8 mouse cellular contexts compared by ENCODE assay signal in genomic region chr5:99630087-99630486, GRCm38 (mm10).
A peak's percentile ranks its signal among the peaks of the same experiment; 100 is the strongest.
DNase-seq lines count a peak whose midpoint lies in the region; ATAC-seq and TF ChIP-seq lines count a peak whose summit lies in the region.

No protein-coding gene starts in this region.

- no peak for ATAC-seq in intestine, postnatal 0 days
- ATAC-seq in intestine, embryonic 15.5 days = no peak
- ATAC-seq in liver, embryonic 13.5 days (ENCODE audit: low read depth) = no peak
- ATAC-seq in midbrain, embryonic 15.5 days (replicated peaks) = no peak

- H3K4me1 ChIP-seq in intestine, postnatal 0 days (replicated peaks; ENCODE audit: control insufficient read depth, insufficient read depth, low read length) = peaks cover 5% of the 10 kb centered on the region; the same call in 1 of the 2 replicates
- H3K4me1 ChIP-seq in intestine, embryonic 15.5 days (replicated peaks) = peaks cover 4% of the 10 kb centered on the region; the same call in 1 of the 2 replicates
- H3K4me1 ChIP-seq in bone marrow macrophage, adult 2 months (ENCODE audit: control insufficient read depth, insufficient read depth, low read length) = no peaks in the 10 kb centered on the region
- H3K4me1 ChIP-seq in liver, embryonic 13.5 days (replicated peaks) = peaks cover 36% of the 10 kb centered on the region
- H3K4me1 ChIP-seq in midbrain, embryonic 15.5 days = peaks cover 9% of the 10 kb centered on the region; the same call in 1 of the 2 replicates

- H3K4me2 ChIP-seq in intestine, postnatal 0 days (replicated peaks; ENCODE audit: low read depth) = no peak overlapping the region
- no peak overlapping the region for H3K4me2 ChIP-seq in intestine, embryonic 15.5 days (replicated peaks)
- H3K4me2 ChIP-seq in liver, embryonic 13.5 days = no peak overlapping the region
- H3K4me2 ChIP-seq in midbrain, embryonic 15.5 days = no peak overlapping the region

- peak; percentile 64 for DNase-seq in ES-CJ7 (ENCODE audit: low read depth, low spot score)
- peak; percentile 20 for DNase-seq in liver, embryonic 13.5 days
- DNase-seq in splenic B cell, adult 2 months (ENCODE audit: low read depth, low spot score) = peak; percentile 78
- no peak for DNase-seq in embryo, embryonic 10.5 days (ENCODE audit: low spot score)

- no peak for TF ChIP-seq POLR2A in bone marrow macrophage, adult 2 months (IDR thresholded peaks at IDR 0.05; ENCODE audit: borderline replicate concordance, low read depth, low read length)

- H3K9me3 ChIP-seq in intestine, postnatal 0 days (ENCODE audit: control insufficient read depth) = no peaks in the 10 kb centered on the region
- H3K9me3 ChIP-seq in intestine, embryonic 15.5 days = no peaks in the 10 kb centered on the region
- no peaks in the 10 kb centered on the region for H3K9me3 ChIP-seq in liver, embryonic 13.5 days (replicated peaks)
- no peaks in the 10 kb centered on the region for H3K9me3 ChIP-seq in midbrain, embryonic 15.5 days

- no peak overlapping the region for H3K4me3 ChIP-seq in intestine, postnatal 0 days (ENCODE audit: low read depth, low read length)
- no peak overlapping the region for H3K4me3 ChIP-seq in intestine, embryonic 15.5 days (replicated peaks)
- no peak overlapping the region for H3K4me3 ChIP-seq in bone marrow macrophage, adult 2 months (ENCODE audit: insufficient read depth, low read length)
- no peak overlapping the region for H3K4me3 ChIP-seq in liver, embryonic 13.5 days (replicated peaks)
- no peak overlapping the region for H3K4me3 ChIP-seq in midbrain, embryonic 15.5 days

- no peaks in the 10 kb centered on the region for H3K36me3 ChIP-seq in intestine, postnatal 0 days (ENCODE audit: control insufficient read depth, insufficient read depth)
- H3K36me3 ChIP-seq in intestine, embryonic 15.5 days = no peaks in the 10 kb centered on the region
- no peaks in the 10 kb centered on the region for H3K36me3 ChIP-seq in liver, embryonic 13.5 days
- H3K36me3 ChIP-seq in splenic B cell, adult 2 months (ENCODE audit: control insufficient read depth, insufficient read depth, low read length, poor library complexity, severe bottlenecking) = no peaks in the 10 kb centered on the region
- no peaks in the 10 kb centered on the region for H3K36me3 ChIP-seq in midbrain, embryonic 15.5 days (replicated peaks)

- no peak overlapping the region for H3K27ac ChIP-seq in intestine, postnatal 0 days (ENCODE audit: low read depth, low read length)
- no peak overlapping the region for H3K27ac ChIP-seq in intestine, embryonic 15.5 days
- no peak overlapping the region for H3K27ac ChIP-seq in bone marrow macrophage, adult 2 months (ENCODE audit: insufficient read depth, low read depth, low read length)
- H3K27ac ChIP-seq in liver, embryonic 13.5 days = no peak overlapping the region
- H3K27ac ChIP-seq in midbrain, embryonic 15.5 days = no peak overlapping the region

- no peaks in the 10 kb centered on the region for H3K27me3 ChIP-seq in intestine, postnatal 0 days (replicated peaks; ENCODE audit: control insufficient read depth, insufficient read depth, low read length)
- H3K27me3 ChIP-seq in intestine, embryonic 15.5 days (replicated peaks) = no peaks in the 10 kb centered on the region
- no peaks in the 10 kb centered on the region for H3K27me3 ChIP-seq in liver, embryonic 13.5 days
- no peaks in the 10 kb centered on the region for H3K27me3 ChIP-seq in splenic B cell, adult 2 months (ENCODE audit: control insufficient read depth, insufficient read depth, low read length, poor library complexity, severe bottlenecking)
- H3K27me3 ChIP-seq in midbrain, embryonic 15.5 days (replicated peaks) = no peaks in the 10 kb centered on the region

- 88% methylated on average over 7 of the region's 7 CpGs for WGBS in intestine, postnatal 0 days
- WGBS in intestine, embryonic 15.5 days = 85% methylated on average over 7 of the region's 7 CpGs
- 53% methylated on average over 7 of the region's 7 CpGs for WGBS in liver, embryonic 13.5 days (ENCODE audit: insufficient replicate concordance)
- 82% methylated on average over 7 of the region's 7 CpGs for WGBS in midbrain, embryonic 15.5 days

- H3K9ac ChIP-seq in intestine, postnatal 0 days (ENCODE audit: low read depth, low read length) = no peak overlapping the region
- no peak overlapping the region for H3K9ac ChIP-seq in intestine, embryonic 15.5 days
- no peak overlapping the region for H3K9ac ChIP-seq in liver, embryonic 13.5 days
- no peak overlapping the region for H3K9ac ChIP-seq in midbrain, embryonic 15.5 days

- TF ChIP-seq CTCF in intestine, postnatal 0 days (IDR thresholded peaks at IDR 0.05; ENCODE audit: low read depth) = peak; percentile 61
- peak; percentile 90 for TF ChIP-seq CTCF in bone marrow macrophage, adult 2 months (IDR thresholded peaks at IDR 0.05; ENCODE audit: low read depth, low read length)
